Mouse (Mus musculus) liver, embryonic 14.5 days (tissue): Measurements from ENCODE around the gene Atp13a2.

ENCODE experiments used
- CTCF ChIP-seq: IDR thresholded peaks from 2 replicates; pipeline ENCODE4 v1.5.1; 2016; ENCODE audit warnings: antibody characterized with exemption, low read depth, control low read depth
- EP300 ChIP-seq: IDR thresholded peaks from 2 replicates; pipeline ENCODE4 v1.6.1; 2016; ENCODE audit warnings: antibody characterized with exemption, low read depth

GRCm38 (mm10) chr4:141052442-141052841 lies 65.8 kb downstream of the Atp13a2 start:
- TF ChIP-seq EP300 = no peak
- no peak for TF ChIP-seq CTCF
